Mouse (Mus musculus) left cerebral cortex, adult 11 months (tissue): Measurements from ENCODE around the gene Noct.
"Not testable (repeated sequence)": the region's sequence is repeated elsewhere in the genome, so short reads cannot be mapped to it uniquely, and the experiment has no call there.

Experiments used
- DNase-seq: peaks from one replicate; pipeline ENCODE4 v3.0.0; 2022; ENCODE audit warnings: low spot score

Gene Noct

GRCm38 (mm10) chr3:51206521-51206920, 17.7 kb upstream of the Noct start:
- DNase-seq: no peak

- no peak for DNase-seq
Observed at GRCm38 (mm10) chr3:51208633-51209032, 15.6 kb upstream of the Noct start.

- DNase-seq: no peak
Observed at GRCm38 (mm10) chr3:51209503-51210314, 14.5 kb upstream of the Noct start.

- no peak for DNase-seq
Observed at GRCm38 (mm10) chr3:51210485-51210884, 13.8 kb upstream of the Noct start.

GRCm38 (mm10) chr3:51213111-51213510, 11.1 kb upstream of the Noct start:
- no peak for DNase-seq

GRCm38 (mm10) chr3:51215681-51216080, 8.6 kb upstream of the Noct start:
- DNase-seq: no peak

GRCm38 (mm10) chr3:51216351-51216750, 7.9 kb upstream of the Noct start:
- DNase-seq: not testable (repeated sequence)

- not testable (repeated sequence) for DNase-seq
Observed at GRCm38 (mm10) chr3:51218385-51218784, 5.9 kb upstream of the Noct start.

- DNase-seq: no peak
Observed at GRCm38 (mm10) chr3:51219213-51219612, 5.0 kb upstream of the Noct start.

- no peak for DNase-seq
Observed at GRCm38 (mm10) chr3:51220846-51221245, 3.4 kb upstream of the Noct start.

GRCm38 (mm10) chr3:51221847-51222246, 2.4 kb upstream of the Noct start:
- DNase-seq: no peak

GRCm38 (mm10) chr3:51222302-51222701, 1.9 kb upstream of the Noct start:
- DNase-seq: no peak

- DNase-seq: no peak
Observed at GRCm38 (mm10) chr3:51222834-51223460, 1.3 kb upstream of the Noct start.

GRCm38 (mm10) chr3:51223556-51223955, 691 bp upstream of the Noct start:
- DNase-seq: no peak

- no peak for DNase-seq
Observed at GRCm38 (mm10) chr3:51225226-51225750, 1.0 kb downstream of the Noct start.

- DNase-seq: no peak
Observed at GRCm38 (mm10) chr3:51225979-51226378, 1.7 kb downstream of the Noct start.

GRCm38 (mm10) chr3:51226601-51227000, 2.4 kb downstream of the Noct start:
- DNase-seq: no peak

GRCm38 (mm10) chr3:51228038-51228820, 4.0 kb downstream of the Noct start:
- no peak for DNase-seq

GRCm38 (mm10) chr3:51228821-51229205, 4.6 kb downstream of the Noct start:
- DNase-seq: no peak

GRCm38 (mm10) chr3:51229226-51229625, 5.0 kb downstream of the Noct start:
- DNase-seq: no peak

- DNase-seq: no peak
Observed at GRCm38 (mm10) chr3:51230146-51230835, 6.0 kb downstream of the Noct start.

GRCm38 (mm10) chr3:51230886-51231285, 6.6 kb downstream of the Noct start:
- no peak for DNase-seq
